Mouse (Mus musculus): ENCODE measurements around the gene Layn. TPM values are rescaled to one million over a fixed set of nuclear protein-coding genes. Genes with fewer than 3 reads are reported as not detected.
A peak's percentile ranks its signal among the peaks of the same experiment; 100 is the strongest.

Layn gene
- total RNA-seq (2021), result 1 to 10 TPM; 6.3 to 7.9 TPM
- long read RNA-seq, partial matches to known transcripts, result 0 of 6 reads
- long read RNA-seq, other reads (novel, unspliced or antisense), result 3 of 6 reads

DNA sequence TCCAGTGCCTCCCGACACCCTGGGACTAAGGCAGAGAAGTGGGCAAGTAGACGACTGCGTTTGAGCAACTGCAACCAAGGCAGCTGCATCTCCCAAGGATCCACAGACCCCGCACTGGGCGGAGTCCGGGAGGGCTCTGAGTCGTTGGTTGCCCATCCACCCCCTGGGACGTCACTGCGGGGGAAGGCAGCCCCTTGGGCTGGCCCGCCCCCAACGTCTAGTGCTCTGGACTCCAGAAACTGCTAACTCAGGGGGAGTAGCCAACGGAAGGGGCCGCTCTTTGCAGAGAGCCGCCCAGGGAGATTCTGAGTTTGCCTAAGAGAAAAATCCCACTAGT lies at the start of gene Layn:
Gene Layn, minus strand, starts transcription at position 116 of the 337 bp plus-strand sequence.
- peak; percentile 62 to 71 for DNase-seq (ENCODE audit: low spot score in 2 of 2)

GRCm38 (mm10) chr9:51114767-51115166 lies 37.9 kb upstream of the Layn start:
- DNase-seq (ENCODE audit: low spot score in 2 of 2), result no peak

DNA sequence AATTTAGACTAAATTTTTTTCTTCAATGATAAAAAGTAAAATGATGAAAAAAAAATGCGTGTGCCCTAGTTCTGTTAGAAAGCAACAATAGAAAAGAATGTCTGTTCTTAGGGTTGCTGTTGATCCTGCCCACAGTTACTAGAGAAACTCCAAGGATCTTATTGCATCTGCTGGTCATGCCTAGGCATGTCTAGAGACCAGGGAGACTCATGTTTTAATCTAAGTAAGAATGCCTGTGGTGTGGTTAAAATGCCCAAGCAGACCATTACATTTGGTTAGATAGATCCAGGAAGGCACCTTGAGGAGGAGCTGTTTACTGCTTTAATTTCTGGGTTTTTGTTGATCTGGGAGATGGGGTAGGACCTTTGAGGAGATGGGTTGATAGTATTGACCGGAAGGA lies 28.9 kb upstream of the Layn start:
- no peak for DNase-seq (ENCODE audit: low spot score in 2 of 2)

GRCm38 (mm10) chr9:51103808-51104514 lies 27.1 kb upstream of the Layn start:
- DNase-seq (ENCODE audit: low spot score in 2 of 2), result peak; percentile 29 to 37

DNA sequence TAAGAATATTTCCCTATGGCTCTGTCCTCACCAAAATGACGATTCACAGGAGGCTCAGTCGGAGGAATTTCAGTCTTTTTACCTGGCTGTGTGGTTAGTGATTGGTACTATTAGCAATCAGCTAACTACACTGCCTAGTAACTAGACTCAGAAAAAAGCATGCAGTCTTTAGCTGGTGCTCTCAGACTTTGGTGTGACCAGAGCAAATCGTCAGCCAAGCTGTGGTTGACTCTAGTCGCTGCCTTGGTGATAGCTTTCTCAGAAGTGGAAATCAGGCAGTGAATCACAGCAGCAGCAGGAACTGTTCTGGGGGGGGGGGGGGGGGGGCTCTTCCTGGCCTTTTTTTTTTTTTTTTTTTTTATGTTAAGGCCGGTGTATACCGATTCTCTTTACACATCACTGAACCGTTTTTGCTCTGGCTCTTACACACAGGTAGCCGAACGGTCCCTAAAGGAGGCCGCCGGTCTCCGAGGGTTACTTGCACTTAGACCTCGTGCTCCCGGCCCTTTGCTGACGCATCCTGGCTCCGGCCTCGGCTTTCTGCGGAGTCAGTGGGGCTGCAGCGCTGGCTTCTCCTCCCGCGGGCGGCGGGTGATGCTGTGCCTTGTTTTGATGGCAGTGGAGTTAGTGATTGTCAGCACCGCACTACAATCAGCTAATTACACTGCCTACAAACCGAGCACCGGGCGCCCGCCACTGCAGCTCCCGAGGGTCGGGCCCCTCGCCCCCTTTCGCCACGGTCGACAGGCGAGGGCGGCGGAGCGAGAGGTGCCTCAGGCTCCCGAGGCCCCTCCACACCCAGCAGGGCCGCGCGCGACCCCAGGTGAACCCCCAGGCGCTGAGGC lies 26.3 kb upstream of the Layn start:
- peak; percentile 45 to 61 for DNase-seq (ENCODE audit: low spot score in 2 of 2)

- DNase-seq (ENCODE audit: low spot score in 2 of 2), result peak; percentile 37 to 55
Measured at GRCm38 (mm10) chr9:51101756-51102425, 25.0 kb upstream of the Layn start, which contains the start of gene 4833427G06Rik. TSS of gene 4833427G06Rik (minus strand) at chr9:51102078.

DNA sequence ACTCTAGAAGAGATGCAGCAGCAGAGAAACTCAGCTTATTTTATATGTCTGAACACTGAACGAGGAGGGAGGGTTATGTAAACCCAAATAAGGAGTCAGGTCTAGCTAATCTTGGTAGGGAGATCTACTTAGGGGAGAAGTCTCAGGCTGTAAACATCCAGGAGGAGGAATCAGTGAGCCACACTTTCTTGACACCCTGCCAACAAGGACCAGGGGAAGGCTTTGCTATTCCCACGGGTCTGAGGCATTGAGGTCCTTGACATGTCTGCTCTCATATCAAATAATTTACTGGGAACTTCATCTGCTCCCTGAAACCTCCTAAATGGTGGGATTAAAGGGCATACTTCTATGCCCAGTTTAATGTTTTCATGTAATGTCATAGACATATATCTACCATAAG lies 19.4 kb upstream of the Layn start:
- DNase-seq (ENCODE audit: low spot score in 2 of 2), result no peak

- no peak for DNase-seq (ENCODE audit: low spot score in 2 of 2)
Measured at GRCm38 (mm10) chr9:51093697-51094096, 16.8 kb upstream of the Layn start.

DNA sequence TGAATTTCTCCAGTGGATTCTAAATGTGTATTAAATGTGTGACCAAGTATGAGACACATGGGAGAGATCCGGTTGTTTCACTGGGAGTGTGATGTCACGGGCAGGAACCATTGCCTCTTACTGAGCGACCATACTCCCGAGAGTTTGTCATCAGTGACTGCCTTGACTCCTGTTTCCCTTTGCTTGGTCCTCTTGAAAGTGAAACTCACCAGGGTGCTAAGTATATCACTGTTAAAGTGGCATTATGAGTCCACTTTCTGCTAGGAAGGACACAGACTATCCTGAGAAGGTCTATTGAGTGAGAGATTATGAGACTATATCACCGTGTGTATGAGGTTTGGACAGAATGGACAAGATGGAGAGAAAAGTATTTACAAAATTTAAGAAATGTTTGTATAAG lies 4.7 kb upstream of the Layn start:
- no peak for DNase-seq (ENCODE audit: low spot score in 2 of 2)

- DNase-seq (ENCODE audit: low spot score in 2 of 2), result peak in 1 of 2 experiments; percentile 14
Measured at GRCm38 (mm10) chr9:51076300-51076978, 455 bp downstream of the Layn start.

- DNase-seq (ENCODE audit: low spot score in 2 of 2), result peak; percentile 12 to 17
Measured at GRCm38 (mm10) chr9:51075780-51076179, 1.1 kb downstream of the Layn start.

DNA sequence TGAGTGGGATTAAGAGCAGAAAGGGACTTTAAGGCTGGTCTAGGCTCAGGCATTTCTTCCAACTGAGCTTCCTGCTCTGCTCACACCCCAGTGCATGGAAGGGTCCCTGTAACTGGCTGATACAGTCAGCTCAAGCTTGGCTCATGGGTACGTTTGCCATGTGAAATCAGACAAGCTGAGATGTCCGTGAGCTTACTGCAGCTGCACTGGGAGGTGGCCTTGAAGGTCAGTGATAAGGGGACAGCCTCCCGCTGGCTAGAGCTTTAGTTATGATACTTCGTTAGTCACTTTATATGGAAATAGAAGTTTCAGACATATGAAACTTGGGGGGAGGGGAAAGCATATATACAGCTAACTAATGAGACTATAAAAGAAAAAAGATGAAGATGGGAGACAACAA lies 6.1 kb downstream of the Layn start:
- DNase-seq (ENCODE audit: low spot score in 2 of 2), result no peak

GRCm38 (mm10) chr9:51068202-51068601 lies 8.7 kb downstream of the Layn start:
- no peak for DNase-seq (ENCODE audit: low spot score in 2 of 2)

DNA sequence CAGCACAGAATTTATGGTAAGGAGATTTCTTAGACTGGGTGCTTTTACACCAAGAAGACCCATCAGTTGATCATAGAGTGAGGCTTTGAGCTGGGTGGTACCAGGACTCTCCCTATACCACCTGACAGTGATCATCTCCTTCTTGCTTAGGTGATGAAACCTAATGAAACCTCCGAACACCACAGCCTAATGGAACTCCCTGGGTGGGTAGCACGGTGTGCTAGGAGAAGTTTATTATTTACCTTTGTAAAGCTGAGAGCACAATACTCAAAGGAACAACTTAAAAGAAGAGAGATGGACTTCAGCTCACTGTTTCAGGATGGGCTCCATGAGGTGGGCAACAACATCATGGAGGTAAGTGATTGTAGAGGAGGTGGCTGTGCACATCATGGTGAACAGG lies 16.3 kb downstream of the Layn start, which contains the start of gene Btg4:
Gene Btg4, plus strand, starts transcription at position 301 of the 400 bp plus-strand sequence.
- DNase-seq (ENCODE audit: low spot score in 2 of 2), result no peak

DNA sequence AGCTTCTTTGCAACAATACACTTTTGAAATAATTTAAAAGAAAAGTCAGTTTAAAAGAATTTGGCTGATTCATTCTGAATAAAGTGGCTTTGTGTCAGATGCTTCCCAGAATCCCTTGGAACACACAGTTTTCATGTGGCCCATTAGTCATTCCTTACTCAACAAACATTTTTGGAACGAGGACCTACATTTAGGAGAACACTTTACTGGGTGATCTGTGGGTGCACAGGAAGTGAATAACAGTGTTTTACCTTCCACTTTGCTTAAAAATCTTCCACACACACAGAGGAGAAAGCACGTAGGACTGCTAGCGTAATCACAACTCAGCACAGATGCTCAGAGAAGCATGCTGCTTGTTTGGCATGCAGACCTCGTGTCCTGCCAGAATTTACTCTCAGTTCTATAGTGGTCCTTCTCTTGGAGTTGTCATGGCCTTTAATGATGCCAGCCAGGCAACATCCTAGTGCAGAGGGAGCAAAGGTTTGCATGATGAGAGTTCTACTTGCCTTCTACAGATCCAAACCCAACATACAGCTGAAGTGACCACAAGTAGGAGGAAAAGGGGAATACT lies 17.9 kb downstream of the Layn start:
- DNase-seq (ENCODE audit: low spot score in 2 of 2), result no peak

- DNase-seq (ENCODE audit: low spot score in 2 of 2), result no peak
Measured at GRCm38 (mm10) chr9:51056360-51057324, 20.3 kb downstream of the Layn start.

GRCm38 (mm10) chr9:51052180-51052579 lies 24.7 kb downstream of the Layn start:
- DNase-seq (ENCODE audit: low spot score in 2 of 2), result no peak

- no peak for DNase-seq (ENCODE audit: low spot score in 2 of 2)
Measured at GRCm38 (mm10) chr9:51042136-51042535, 34.8 kb downstream of the Layn start.

GRCm38 (mm10) chr9:51041491-51041980 lies 35.4 kb downstream of the Layn start:
- DNase-seq (ENCODE audit: low spot score in 2 of 2), result no peak
